Mouse (Mus musculus) thymus, adult 18-20 months (tissue): ENCODE results near the gene Srgap1.
"Not testable (repeated sequence)": the region's sequence is repeated elsewhere in the genome, so short reads cannot be mapped to it uniquely, and the experiment has no call there.

ENCODE experiments used
- DNase-seq, 2 experiments: peaks; one replicate each; pipeline ENCODE4 v3.0.0; 2022; ENCODE audit warnings: mixed read lengths in 2 of 2

Srgap1 gene

GRCm38 (mm10) chr10:121817983-121818382 is 229.1 kb downstream of the Srgap1 start:
- DNase-seq = no peak

DNA sequence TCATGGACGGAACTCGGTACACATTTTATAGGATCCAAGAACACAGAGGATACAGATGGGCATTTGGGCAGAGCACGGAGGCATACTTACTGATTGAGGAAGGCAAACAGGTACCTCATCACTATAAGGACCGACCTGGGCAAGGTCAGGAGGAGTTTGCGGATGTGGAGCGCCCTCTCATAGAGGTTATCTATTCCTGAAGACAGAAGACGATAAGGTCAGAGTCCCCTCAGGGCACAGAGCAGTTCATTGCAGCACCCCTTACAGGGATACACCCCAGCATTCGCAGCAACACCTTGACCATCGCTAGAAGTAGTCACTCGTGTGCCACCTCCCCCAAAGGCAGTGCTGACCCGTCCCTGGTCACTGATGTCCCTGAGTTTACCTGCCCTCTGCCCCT is 239.3 kb downstream of the Srgap1 start:
- DNase-seq = no peak

DNA sequence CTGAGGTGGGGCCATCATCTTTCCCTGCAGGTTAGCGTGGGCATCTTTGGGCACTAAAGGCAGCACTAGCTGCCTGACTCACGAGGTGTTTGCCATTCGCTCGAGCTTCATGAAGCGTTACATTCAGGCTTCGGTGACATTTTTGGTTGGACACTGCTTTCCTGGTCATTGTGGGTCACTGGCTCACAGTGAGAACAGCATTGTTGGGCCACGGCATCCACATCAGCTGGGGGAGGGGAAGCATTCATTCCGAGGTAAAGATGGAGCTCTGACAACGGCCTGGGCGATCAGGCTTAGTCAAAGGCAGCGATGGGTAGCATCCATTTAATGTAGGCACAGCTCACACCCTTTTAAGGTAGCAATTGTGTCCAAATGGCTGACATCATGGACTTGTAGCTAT is 240.3 kb downstream of the Srgap1 start:
- no peak for DNase-seq

GRCm38 (mm10) chr10:121805933-121806341 is 241.2 kb downstream of the Srgap1 start:
- no peak for DNase-seq

DNA sequence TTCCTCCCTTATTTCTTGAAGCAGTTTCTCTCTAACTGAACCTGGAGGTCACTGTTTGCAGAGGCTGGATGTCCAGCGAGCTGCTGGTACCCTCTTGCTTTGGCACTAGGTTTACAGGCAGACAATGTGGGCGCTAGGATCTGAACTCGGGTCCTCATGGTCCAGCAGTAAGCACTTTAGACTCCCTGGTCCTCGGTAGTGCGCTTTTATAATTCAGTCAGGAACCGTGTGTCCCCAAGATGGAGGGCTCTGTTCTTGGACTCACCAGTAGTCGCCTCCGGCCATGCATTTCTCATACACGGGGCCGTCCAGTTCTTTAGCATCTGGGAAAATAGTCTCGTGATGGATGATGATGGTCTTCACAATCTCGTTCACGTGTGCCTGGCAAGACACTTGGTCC is 242.6 kb downstream of the Srgap1 start:
- no peak for DNase-seq

- no peak for DNase-seq
Observed at GRCm38 (mm10) chr10:121800041-121800440, 247.1 kb downstream of the Srgap1 start.

- DNase-seq = peak in 1 of 2 experiments; percentile 9
Observed at GRCm38 (mm10) chr10:121796027-121796802, 250.9 kb downstream of the Srgap1 start.

DNA sequence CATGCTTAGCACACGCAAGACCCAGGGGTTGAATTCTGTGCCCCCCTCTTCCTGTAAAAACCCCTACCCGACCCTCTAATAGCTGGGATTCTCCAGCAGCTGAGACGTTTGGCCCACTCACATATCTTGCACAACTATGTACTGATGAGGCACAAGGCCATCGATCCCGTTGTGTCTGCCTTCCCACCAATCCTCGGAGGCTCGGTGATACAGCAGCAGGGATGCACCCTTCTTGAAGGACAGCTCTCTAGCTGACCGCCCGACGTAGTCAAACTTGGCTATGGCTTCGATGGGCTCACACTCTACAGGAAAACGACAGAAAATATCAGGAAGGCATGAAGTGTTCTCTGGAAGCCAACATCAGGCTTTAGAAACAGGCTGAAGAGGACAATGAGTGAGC is 252.6 kb downstream of the Srgap1 start:
- no peak for DNase-seq

GRCm38 (mm10) chr10:121792661-121793060 is 254.5 kb downstream of the Srgap1 start:
- DNase-seq = no peak

DNA sequence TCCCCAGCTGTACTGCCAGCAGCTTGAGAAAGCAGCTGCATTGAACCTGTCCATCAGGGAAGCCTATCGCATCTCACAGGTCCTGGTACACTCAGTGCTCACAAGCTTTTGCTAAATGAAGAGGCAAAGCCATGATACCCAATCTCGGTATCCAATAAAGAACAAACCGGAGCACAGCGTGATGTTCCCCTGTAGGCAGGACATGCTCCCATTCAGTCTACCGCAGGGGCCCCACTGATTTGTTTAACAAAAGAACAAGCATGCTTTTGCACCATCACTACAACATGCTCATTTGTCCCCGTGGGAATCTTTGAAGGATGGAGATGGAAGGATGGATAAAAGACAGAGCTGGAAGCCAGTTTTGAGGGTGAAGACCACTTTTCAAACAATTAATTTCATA is 257.0 kb downstream of the Srgap1 start:
- no peak for DNase-seq

DNA sequence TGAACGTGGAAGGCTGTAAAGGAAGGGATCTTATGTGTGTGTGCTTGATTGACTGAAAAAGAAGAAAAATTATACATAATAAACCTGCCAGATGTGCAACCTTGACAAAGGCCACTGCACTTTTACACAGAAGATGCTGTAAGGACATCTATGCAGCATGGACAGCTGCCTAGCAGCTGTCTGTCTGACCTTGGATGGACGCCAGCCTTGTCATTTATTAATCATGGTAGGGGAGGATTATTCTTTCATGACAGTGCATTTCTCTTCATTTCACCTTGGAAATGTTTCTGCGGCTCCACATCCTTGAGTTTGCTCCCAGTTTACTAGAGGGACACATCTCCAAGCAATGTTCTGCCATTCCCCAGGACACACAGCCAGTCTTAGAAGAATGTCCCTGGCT is 258.6 kb downstream of the Srgap1 start:
- no peak for DNase-seq

- DNase-seq = peak in 1 of 2 experiments; percentile 12
Observed at GRCm38 (mm10) chr10:121781159-121781558, 266.0 kb downstream of the Srgap1 start.

DNA sequence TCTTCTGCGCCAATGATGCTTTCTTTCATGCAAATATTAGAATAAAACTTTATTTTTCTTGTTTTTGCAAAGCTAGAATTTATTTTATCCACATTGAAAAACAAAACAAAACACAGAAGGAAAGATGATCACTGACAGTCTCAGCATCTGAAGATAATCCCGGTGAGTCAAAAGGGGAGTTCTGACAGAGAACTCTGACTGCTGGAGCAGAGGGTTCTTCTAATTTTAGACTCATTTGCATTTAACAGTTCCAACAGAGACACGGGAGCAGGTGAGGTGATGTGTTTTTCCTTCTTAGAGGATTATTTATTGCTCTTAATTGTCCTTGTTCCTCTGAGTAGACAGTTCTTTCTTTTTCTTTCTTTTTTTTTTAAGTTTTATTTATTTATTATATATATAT is 271.1 kb downstream of the Srgap1 start:
- DNase-seq = no peak

DNA sequence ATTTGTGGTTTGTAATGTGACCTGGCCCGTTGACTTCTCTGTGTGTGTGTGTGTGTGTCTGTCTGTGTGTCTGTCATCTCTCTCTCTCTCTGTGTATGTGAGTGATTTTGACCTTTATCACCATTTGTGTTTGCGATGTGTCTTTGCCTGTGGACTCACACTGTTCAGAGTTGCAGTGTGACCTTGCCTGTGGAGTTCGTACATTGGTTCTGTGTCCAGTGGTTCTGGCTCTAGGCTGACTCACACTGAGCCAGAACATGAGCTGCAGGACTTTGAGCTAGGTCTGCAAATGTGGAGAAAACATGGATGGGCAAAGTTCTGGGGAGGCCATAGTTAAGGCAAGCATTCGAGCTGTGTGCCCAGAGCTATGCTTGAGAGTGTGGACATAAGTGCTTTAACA is 273.3 kb downstream of the Srgap1 start:
- no peak for DNase-seq

DNA sequence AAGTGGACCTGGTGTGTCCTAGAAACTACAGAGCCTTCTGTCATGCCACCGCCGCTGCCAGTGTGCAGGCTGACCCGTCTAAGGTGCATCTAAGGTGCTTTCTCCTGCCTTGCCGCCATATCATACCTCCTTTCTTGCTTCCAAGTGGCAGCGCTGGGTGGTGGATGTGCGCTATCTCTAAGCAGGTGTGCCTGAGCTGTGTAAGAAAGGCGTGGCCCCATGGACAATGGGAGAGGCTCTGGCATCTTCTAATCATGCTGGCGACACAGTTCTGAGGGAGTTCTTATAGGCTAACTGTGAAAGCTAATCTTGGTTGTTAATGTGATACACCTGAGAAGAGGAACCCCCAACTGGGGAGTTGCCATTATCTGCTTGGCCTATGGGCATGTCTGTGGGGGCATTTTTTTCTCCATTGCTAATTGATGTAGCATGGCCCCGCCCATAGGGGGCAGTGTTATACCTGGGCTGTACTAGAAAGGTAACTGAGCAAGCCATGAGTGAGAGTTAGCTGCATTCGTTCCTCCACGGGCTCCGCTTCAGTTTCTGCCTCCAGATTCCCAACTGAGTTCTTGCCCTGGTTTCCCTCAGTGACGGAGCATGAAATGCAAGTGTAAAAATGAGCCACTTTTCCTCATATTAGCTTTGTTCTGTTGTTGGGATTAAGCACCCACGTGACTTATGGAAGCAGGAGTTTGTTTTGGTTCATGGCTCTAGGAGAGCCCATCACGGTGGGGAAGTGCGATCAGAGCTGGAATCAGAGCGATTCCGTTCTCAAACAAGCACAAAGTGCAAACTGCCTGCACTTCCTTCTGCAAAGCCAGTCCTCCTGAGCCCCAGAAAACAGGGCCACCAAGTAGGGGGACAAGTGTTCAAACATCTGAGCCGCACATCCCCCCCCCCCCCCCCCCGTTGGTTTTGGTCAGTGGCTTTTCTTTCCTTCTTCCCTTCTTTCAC is 276.2 kb downstream of the Srgap1 start:
- no peak for DNase-seq

DNA sequence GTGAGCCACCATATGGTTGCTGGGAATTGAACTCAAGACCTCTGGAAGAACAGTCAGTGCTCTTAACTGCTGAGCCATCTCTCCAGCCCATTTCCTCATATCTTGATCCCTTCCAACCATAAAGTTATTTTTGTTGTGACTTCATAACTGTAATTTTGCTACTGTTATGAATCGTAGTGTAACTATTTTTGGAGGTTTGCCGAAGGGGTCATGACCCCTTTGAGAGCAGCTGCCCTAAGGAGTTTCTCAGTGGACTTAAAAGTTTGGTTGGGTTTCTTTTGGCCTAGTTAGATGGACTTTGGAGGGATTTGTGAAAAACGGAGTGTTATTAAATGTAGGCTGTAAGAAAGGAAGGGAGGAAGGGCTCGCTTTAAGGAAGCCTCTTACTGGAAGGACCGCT is 277.4 kb downstream of the Srgap1 start:
- DNase-seq = no peak

- not testable (repeated sequence) for DNase-seq
Observed at GRCm38 (mm10) chr10:121767295-121767694, 279.8 kb downstream of the Srgap1 start.

GRCm38 (mm10) chr10:121765174-121766057 is 281.7 kb downstream of the Srgap1 start:
- DNase-seq = no peak

DNA sequence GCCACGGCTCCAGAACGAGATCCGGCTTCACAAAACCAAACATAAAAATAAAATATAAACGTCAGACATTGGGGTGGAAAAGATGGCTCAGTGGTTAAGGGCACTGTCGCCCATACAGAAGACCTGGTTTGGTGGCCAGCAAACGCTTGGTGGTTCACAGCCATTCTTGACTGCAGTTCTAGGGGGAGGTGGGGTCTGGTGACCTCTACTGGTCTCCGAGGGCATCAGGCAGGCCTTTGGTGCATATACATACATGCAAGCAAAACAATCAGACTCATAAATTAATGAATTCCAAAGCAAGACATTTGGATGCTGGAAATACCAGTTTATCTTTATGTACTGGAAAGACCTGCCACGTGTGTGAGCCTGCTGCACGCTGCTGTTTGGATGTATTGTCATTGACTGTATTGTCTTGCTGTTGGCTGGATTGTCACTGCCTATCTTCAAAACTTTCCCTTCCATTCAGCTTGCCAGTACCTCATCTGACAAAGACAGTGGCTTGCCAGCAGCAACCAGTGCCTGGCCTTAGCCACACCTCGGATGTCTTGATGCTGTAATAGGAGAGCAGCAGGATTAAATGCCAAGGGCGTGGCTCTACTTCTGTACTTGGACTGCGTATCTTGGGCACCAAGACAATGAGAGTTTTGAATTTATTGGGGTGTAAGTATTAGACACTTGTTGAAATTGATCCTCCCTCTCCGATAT is 282.5 kb downstream of the Srgap1 start:
- DNase-seq = no peak

DNA sequence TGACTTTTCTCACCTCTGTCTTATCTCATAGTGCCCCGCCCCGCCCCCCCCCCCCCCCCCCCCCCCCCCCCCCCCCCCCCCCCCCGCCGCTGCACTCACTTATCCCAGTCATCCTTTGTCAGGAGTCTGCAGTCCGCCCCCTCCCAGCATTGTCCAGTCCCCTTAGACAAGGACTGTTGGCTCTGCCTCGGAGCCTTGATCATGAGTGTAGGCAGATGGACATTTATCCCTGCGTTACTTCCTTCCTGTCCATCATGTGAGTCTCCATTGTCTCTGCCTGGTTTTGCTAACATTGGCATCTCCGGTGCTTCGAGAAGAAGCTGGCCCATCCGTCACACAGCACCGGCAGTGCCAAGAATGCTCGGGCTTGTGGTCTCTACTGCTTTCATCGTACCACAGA is 283.9 kb downstream of the Srgap1 start:
- DNase-seq = no peak

DNA sequence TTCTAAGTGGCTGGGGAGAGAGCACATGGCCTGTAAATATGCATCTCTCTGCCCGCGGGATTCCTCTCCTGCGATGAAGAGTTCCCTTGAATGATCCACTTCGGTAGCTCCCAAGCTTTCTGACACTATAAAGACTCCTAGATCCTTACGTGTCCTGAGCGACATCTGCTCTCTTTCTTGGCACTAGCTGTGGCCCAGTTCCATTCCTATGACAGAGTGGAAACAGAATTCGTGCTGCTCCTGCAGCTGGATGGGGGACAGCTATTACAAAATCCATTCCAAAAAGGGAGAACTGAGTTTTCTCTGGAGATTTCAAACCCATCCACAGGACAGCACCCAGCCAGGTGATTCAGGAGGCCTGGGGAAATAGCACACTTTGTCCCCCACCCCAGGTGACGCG is 285.0 kb downstream of the Srgap1 start:
- no peak for DNase-seq

DNA sequence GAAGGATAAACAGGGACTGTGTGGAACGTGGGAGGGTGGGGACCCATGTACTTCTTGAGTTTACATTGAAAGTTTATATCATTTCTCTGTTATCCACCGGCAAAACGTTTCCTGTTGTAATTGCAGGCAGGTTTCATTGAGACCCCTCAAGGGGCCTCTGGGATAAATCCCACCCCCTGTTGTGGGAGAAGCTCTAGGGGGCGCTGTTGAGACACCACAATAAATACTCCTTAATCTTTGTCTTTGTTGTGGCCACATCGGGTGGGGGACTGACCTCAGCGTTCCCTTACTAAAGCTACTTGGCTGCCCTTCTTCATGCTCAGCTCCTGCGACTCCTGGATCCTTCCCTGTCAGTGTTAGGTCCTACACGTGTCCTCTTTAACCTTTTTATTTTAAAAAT is 288.0 kb downstream of the Srgap1 start:
- DNase-seq = no peak
